Comparison of ENCODE assay signal across 8 mouse cellular contexts in genomic region chr11:20455085-20455864, GRCm38 (mm10).
DNase-seq lines count a peak whose midpoint lies in the region; ATAC-seq lines count a peak whose summit lies in the region.

No protein-coding gene starts in this region.

- no peaks in the 10 kb centered on the region; the same call in 1 of the 2 replicates for H3K4me1 ChIP-seq in hindbrain, embryonic 11.5 days (replicated peaks; ENCODE audit: control insufficient read depth, insufficient read depth, low read length)

- H3K9me3 ChIP-seq in hindbrain, embryonic 11.5 days (ENCODE audit: control insufficient read depth, low read length) = no peaks in the 10 kb centered on the region

- peak; percentile 84 for ATAC-seq in hindbrain, embryonic 11.5 days (ENCODE audit: low FRiP score)

- no peak overlapping the region for H3K27ac ChIP-seq in hindbrain, embryonic 11.5 days (ENCODE audit: low read depth, low read length)

- under 1% methylated on average over 35 of the region's 35 CpGs for WGBS in hindbrain, embryonic 11.5 days

- peak; percentile 96 for DNase-seq in NIH3T3 (ENCODE audit: low read depth)
- DNase-seq in cerebellum, adult 9-11 months = peak; percentile 78
- peak; percentile 33 to 86 for DNase-seq in frontal cortex, adult 2 months (ENCODE audit: extremely low spot score in 1 of 2, low spot score in 1 of 2)
- peak; percentile 95 for DNase-seq in hindbrain, embryonic 11.5 days (ENCODE audit: low spot score)
- DNase-seq in layer of hippocampus, postnatal 25 days (ENCODE audit: extremely low spot score in 1 of 2, low spot score in 1 of 2) = peak; percentile 95 to 96
- peak; percentile 84 for DNase-seq in lung, postnatal 25 days (ENCODE audit: low spot score)
- DNase-seq in retina, embryonic 14.5 days (ENCODE audit: low spot score) = peak; percentile 89
- peak; percentile 80 to 87 for DNase-seq in thymus, postnatal 36 days

- no peaks in the 10 kb centered on the region for H3K36me3 ChIP-seq in hindbrain, embryonic 11.5 days (ENCODE audit: control insufficient read depth, insufficient read depth, low read length)

- H3K9ac ChIP-seq in hindbrain, embryonic 11.5 days (ENCODE audit: low read depth, low read length) = peak overlapping the region; percentile 38; the same call in 1 of the 2 replicates

- H3K27me3 ChIP-seq in hindbrain, embryonic 11.5 days (ENCODE audit: control insufficient read depth, insufficient read depth, low read length) = no peaks in the 10 kb centered on the region

- peak overlapping the region; percentile 73 for H3K4me2 ChIP-seq in hindbrain, embryonic 11.5 days (replicated peaks; ENCODE audit: low read depth, low read length)

- H3K4me3 ChIP-seq in hindbrain, embryonic 11.5 days (ENCODE audit: low read depth, low read length) = peak overlapping the region; percentile 44
